Mouse (Mus musculus): Measurements from ENCODE around the gene Ncor1. TPM values are rescaled to one million over a fixed set of nuclear protein-coding genes. Genes with fewer than 3 reads are reported as not detected.
"Not testable (repeated sequence)": the region's sequence is repeated elsewhere in the genome, so short reads cannot be mapped to it uniquely, and the experiment has no call there.

Ncor1 gene
- total RNA-seq, 2 experiments from 2014 or later, result 244 to 270 TPM

GRCm38 (mm10) chr11:62387608-62388330, 70.6 kb downstream of the Ncor1 start:
- intact Hi-C loops (cut with DNase I), result no loop called here
- no peak for DNase-seq (ENCODE audit: low spot score in 2 of 2)

- intact Hi-C loops (cut with DNase I); DNase-seq (ENCODE audit: low spot score in 2 of 2): not testable (repeated sequence)
Observed at GRCm38 (mm10) chr11:62377202-62377851, 81.0 kb downstream of the Ncor1 start.

GRCm38 (mm10) chr11:62371776-62372175, 86.6 kb downstream of the Ncor1 start:
- no peak for DNase-seq (ENCODE audit: low spot score in 2 of 2)
- intact Hi-C loops (cut with DNase I), result no loop called here

GRCm38 (mm10) chr11:62369924-62370323, 88.4 kb downstream of the Ncor1 start:
- DNase-seq (ENCODE audit: low spot score in 2 of 2), result no peak
- intact Hi-C loops (cut with DNase I), result no loop called here

- intact Hi-C loops (cut with DNase I), result no loop called here
Observed at GRCm38 (mm10) chr11:62366879-62367278, 91.5 kb downstream of the Ncor1 start.

GRCm38 (mm10) chr11:62355216-62355615, 103.1 kb downstream of the Ncor1 start:
- no peak for DNase-seq (ENCODE audit: low spot score in 2 of 2)
- intact Hi-C loops (cut with DNase I), result no loop called here

More at GRCm38 (mm10) chr11:62366879-62367278, 91.5 kb downstream of the Ncor1 start:
- no peak for DNase-seq (ENCODE audit: low spot score in 2 of 2)

GRCm38 (mm10) chr11:62351948-62352347, 106.4 kb downstream of the Ncor1 start:
- intact Hi-C loops (cut with DNase I), result no loop called here
- no peak for DNase-seq (ENCODE audit: low spot score in 2 of 2)

GRCm38 (mm10) chr11:62343002-62343401, 115.3 kb downstream of the Ncor1 start:
- intact Hi-C loops (cut with DNase I), result no loop called here
- no peak for DNase-seq (ENCODE audit: low spot score in 2 of 2)

GRCm38 (mm10) chr11:62332228-62332627, 126.1 kb downstream of the Ncor1 start:
- DNase-seq (ENCODE audit: low spot score in 2 of 2), result no peak

GRCm38 (mm10) chr11:62331141-62331540, 127.2 kb downstream of the Ncor1 start:
- intact Hi-C loops (cut with DNase I), result no loop called here
- DNase-seq (ENCODE audit: low spot score in 2 of 2), result no peak

More at GRCm38 (mm10) chr11:62332228-62332627, 126.1 kb downstream of the Ncor1 start:
- intact Hi-C loops (cut with DNase I), result no loop called here

GRCm38 (mm10) chr11:62323659-62324058, 134.7 kb downstream of the Ncor1 start:
- intact Hi-C loops (cut with DNase I), result no loop called here
- no peak for DNase-seq (ENCODE audit: low spot score in 2 of 2)

- no peak for DNase-seq (ENCODE audit: low spot score in 2 of 2)
- intact Hi-C loops (cut with DNase I), result no loop called here
Observed at GRCm38 (mm10) chr11:62320097-62320496, 138.2 kb downstream of the Ncor1 start.

GRCm38 (mm10) chr11:62317746-62318145, 140.6 kb downstream of the Ncor1 start:
- peak; percentile 71 to 79 for DNase-seq (ENCODE audit: low spot score in 2 of 2)
- intact Hi-C loops (cut with DNase I), result no loop called here

- intact Hi-C loops (cut with DNase I), result no loop called here
- no peak for DNase-seq (ENCODE audit: low spot score in 2 of 2)
Observed at GRCm38 (mm10) chr11:62314984-62315383, 143.4 kb downstream of the Ncor1 start.

GRCm38 (mm10) chr11:62309296-62309695, 149.0 kb downstream of the Ncor1 start:
- DNase-seq (ENCODE audit: low spot score in 2 of 2), result no peak
- intact Hi-C loops (cut with DNase I), result no loop called here

GRCm38 (mm10) chr11:62305866-62306265, 152.5 kb downstream of the Ncor1 start:
- intact Hi-C loops (cut with DNase I), result no loop called here
- peak in 1 of 2 experiments; percentile 54 for DNase-seq (ENCODE audit: low spot score in 2 of 2)

- intact Hi-C loops (cut with DNase I), result no loop called here
- DNase-seq (ENCODE audit: low spot score in 2 of 2), result no peak
Observed at GRCm38 (mm10) chr11:62298883-62299282, 159.5 kb downstream of the Ncor1 start.

GRCm38 (mm10) chr11:62294121-62294520, 164.2 kb downstream of the Ncor1 start:
- no peak for DNase-seq (ENCODE audit: low spot score in 2 of 2)
- intact Hi-C loops (cut with DNase I), result no loop called here

- intact Hi-C loops (cut with DNase I), result no loop called here
- DNase-seq (ENCODE audit: low spot score in 2 of 2), result no peak
Observed at GRCm38 (mm10) chr11:62287700-62288099, 170.6 kb downstream of the Ncor1 start.

- intact Hi-C loops (cut with DNase I), result no loop called here
- DNase-seq (ENCODE audit: low spot score in 2 of 2), result no peak
Observed at GRCm38 (mm10) chr11:62285020-62285419, 173.3 kb downstream of the Ncor1 start.

GRCm38 (mm10) chr11:62284020-62284419, 174.3 kb downstream of the Ncor1 start:
- DNase-seq (ENCODE audit: low spot score in 2 of 2); intact Hi-C loops (cut with DNase I): not testable (repeated sequence)

Data from left cerebral cortex, postnatal 14 days (tissue).